Mouse (Mus musculus): Measurements from ENCODE around the gene Ywhag. TPM values are rescaled to one million over a fixed set of nuclear protein-coding genes. Genes with fewer than 3 reads are reported as not detected.

Ywhag gene
- polyA plus RNA-seq, 1 experiment, result 54.0 TPM

DNA sequence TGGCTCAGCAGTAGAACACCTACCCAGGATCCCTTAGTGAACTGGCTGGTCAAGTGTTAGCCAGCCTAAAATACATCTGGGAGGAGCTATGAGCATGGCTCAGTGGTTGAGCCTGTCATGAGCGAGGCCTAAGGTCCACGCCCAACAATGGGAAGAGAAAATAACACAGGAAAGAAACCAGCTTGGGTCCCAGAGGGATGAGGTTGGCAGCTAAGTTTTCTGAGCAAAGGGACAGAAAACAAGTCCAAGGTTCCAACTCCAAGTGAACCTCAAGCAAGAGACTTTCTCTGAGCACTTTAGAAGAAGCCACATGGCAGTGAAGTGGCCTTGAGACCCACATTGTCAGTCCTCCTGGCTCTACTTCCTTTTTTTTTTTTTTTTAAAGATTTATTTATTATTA is 17.2 kb upstream of the Ywhag start:
- DNase-seq (ENCODE audit: low spot score), result no peak

DNA sequence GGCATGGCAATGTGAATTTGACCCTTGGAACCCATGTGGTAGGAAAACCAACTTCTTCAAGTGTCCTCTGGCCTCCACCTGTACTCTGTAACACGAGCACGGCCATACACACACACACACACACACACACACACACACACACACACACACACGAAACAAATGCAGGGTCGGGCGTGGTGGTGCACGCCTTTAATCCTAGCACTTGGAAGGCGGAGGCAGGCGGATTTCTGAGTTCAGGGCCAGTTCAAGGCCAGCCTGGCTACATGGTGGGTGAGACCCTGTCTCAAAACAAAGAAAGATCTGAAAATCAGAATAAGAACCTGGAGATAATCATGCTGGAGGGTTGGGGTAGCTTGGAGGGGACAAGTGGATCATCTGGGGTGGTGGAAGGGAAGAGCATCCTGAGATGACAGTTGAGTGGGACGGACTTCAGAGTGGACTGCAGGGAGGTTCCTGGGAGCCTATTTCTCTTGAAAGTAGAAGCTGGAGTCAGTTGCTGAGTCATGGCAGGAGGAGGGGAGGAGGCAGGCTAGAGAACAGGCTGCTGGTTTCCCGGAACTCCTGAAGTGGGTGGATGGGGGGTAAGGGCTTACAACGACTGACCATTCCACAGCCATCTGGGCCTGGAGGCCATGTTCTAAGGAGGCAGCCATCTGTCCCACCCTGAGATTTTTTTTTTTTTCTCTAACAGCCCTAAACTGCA is 16.4 kb upstream of the Ywhag start:
- no peak for DNase-seq (ENCODE audit: low spot score)

DNA sequence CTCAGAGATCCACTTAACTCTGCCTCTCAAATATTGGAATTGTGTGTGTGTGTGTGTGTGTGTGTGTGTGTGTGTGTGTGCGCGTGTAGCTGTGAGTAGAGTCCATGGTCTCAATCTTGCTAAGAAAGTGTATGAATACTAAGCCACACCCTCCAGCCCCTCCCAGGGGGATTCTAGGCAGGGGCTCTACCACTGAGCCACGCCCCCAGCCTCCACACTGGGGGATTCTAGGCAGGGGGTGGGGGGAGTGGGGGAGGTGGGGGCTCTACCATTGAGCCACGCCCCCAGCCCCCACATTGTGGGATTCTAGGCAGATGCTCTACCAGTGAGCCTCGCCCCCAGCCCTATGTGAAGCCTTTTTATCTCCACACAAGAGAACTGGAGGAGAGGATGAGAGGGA is 12.2 kb upstream of the Ywhag start:
- no peak for DNase-seq (ENCODE audit: low spot score)

DNA sequence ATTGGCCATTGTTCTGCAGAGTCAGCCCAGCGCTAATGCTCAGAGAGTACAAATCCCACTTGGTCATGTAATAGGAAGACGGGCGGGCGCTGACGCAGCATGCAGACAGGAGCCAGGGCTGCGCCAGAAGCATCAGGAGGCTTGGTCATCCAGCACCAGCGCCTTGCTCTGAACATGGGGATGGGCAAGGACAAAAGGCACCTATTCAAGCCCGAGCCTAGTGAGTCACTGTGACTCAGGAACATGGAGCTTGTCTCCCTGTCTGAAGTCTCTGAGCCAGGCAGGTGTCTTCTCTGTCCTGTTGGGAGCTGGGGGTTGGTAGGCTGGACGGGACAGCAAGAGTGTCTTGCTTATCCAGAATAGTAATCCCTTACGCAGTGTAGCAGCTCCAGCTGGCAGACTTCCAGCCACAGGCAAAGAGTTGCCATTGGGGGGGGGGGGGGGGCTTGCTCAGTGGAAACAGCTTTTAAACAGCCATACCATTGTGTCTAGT is 11.5 kb upstream of the Ywhag start:
- DNase-seq (ENCODE audit: low spot score), result no peak

DNA sequence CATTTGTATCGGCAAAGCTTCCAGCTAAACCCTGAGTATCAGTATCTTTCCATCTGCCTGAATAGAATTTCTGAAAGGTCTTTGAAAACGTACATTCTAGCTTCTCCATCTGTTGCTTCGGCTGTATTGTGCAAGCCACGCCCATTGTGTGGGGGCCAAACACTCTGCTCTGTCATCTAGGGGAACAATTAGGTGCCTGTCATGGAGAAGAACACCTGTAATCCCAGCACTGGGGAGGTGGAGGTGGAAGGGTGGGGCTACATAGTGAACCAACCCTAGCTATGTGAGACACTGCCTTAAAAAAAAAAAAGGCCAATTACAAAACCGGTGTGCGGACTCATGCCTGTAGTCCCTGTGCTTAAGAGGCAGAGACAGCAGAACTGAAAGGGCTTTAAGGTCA is 8.3 kb upstream of the Ywhag start:
- no peak for DNase-seq (ENCODE audit: low spot score)

DNA sequence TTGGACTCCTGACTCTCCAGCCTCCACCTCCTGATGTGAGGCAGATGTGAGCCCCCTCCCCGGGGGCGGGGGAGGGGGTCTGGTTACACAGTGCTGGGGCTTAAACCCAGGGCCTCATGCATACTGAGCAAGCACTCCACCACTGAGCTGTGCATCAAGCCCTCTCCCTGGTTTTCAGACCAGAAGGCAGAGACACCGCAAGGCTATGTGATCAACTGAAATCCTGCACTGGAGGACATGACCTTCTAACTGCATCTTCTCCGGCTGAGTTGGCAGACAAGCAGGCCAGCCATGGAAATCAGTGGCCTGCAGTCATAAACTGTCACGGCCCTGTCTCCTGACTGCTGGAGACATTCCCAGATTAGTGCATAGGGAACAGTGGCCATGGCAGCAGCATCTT is 6.2 kb upstream of the Ywhag start:
- DNase-seq (ENCODE audit: low spot score), result no peak

DNA sequence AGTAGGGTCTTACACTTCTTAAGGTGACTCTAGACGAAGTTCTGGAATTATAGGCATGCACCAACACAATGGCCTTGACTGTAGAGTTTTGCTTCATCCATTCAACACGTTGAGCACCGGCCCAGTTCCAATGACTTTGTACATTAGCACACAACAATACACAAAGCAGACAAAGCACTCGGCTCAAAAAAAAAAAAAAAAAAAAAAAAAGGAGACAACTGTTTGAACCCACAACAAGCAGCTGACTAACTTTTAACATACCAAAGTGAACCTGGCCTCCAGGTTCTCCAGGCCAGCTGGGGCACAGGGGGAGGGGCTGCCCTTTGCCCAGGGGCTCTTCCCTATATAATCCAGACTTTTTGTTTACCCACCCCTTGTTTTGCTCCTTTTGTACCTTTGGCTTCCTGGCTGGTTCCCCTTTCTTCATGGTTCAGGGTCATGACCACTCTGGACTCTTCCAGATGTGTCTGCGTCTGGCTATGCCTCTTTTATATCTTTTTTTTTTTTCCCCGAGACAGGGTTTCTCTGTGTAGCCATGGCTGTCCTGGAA is 1.3 kb upstream of the Ywhag start:
- DNase-seq (ENCODE audit: low spot score), result no peak

DNA sequence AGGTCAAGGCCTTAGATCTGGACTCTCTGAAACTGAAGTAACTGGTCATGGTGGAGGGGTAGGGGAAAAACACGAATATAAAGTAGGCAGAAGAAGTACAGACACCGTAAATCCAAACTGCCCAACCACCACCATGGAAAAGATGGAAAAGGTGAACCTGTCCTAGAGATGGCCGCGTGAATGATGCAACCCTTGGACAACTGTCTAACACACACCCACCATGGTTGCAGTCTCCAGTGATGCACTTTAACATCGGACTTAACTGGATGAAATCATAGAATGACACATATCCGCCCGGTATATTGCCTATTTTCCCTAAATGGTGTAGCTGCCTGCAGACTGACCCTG is 734 bp upstream of the Ywhag start:
- DNase-seq (ENCODE audit: low spot score), result no peak

DNA sequence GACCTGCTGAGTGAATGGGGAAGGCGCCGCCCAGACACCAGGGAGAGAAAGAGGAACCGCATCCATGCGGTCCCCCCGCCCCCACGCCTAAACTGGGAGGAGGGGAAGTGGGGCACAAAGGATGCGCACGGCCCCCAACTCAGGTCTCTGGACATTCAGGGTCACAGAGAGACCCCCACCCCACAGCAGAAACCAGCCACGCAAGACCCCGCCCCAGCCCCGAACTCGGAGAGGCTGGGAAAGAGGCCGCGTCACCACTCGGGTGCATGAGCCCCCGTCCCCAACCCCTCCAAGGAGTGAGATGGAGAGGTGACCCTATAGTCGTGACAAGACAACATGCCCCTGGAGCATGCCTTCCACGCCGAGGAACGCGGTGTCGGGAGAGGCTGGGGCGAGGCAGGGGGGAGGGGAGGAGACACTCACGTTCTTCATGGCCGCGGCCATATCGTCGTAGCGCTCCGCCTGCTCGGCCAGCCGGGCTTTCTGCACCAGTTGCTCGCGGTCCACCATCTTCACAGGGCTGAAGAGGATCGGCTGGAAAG is 445 bp downstream of the Ywhag start:
- no peak for DNase-seq (ENCODE audit: low spot score)

DNA sequence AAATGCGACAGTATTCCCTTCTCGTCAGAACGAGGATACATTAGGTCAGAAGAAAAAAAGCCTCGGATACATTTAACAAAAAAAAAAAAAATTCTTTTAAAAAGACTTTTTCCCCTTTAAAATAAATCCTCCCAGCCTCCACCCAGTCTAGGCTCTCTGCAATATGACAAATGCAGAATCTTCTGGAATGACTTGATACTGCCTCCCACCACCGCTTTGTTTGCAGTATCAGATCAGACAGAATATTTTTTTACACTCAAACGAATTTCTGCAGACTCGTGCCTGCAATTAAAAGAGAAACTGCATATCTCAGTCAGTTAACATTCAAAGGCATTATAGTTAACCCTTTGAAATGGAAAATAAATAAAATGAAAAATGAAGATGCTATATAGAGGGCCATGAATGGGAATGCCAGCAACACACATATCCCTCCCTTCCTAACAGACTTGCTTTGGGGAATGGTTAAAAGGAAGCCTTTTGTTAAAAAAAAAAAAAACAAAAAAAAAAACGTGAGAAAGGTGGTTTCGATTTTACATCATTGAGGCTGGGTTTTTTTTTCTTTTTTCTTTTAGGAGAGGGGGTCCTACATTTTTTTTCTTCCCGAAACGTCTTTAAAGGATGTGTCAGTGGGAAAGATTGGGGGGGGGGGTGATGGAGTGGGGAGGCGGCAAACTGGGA is 1.1 kb downstream of the Ywhag start:
- no peak for DNase-seq (ENCODE audit: low spot score)

DNA sequence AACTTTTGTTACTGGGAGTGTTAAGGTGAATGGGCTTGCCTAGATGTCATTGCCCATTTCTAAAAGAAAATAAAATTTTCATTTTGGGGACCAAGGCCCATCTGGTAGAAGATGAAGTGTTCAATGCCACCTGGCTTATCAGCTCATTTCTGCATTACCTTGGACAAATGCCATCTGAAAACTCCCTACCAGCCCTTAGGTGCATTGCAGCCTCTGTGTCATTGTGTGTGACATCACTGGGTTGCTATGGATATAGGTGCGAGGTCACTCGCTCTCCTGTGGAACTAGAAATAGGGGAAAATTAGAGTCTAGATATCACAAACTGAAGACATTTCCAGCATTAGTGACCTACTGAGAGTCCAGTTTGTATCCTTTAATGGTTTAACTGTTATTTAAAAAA is 2.1 kb downstream of the Ywhag start:
- no peak for DNase-seq (ENCODE audit: low spot score)

DNA sequence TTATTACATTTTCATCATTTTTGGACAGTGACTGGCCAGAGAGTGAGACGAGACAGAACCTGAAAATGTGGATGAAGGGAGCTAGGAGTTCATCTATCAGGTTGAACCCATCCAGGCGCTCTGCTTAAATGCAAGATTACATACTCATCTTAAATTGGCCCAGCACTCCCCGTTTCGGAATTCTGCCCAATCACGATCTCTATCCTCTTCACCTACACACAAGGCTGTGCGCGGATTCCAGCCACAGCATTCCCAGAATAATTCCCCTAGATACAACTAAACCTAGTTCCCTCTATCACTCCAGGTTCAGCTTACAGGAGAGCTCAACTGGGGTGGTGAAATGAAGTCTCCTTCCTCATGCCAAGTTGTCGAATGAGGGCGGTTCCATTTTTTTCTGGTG is 2.9 kb downstream of the Ywhag start:
- DNase-seq (ENCODE audit: low spot score), result no peak

DNA sequence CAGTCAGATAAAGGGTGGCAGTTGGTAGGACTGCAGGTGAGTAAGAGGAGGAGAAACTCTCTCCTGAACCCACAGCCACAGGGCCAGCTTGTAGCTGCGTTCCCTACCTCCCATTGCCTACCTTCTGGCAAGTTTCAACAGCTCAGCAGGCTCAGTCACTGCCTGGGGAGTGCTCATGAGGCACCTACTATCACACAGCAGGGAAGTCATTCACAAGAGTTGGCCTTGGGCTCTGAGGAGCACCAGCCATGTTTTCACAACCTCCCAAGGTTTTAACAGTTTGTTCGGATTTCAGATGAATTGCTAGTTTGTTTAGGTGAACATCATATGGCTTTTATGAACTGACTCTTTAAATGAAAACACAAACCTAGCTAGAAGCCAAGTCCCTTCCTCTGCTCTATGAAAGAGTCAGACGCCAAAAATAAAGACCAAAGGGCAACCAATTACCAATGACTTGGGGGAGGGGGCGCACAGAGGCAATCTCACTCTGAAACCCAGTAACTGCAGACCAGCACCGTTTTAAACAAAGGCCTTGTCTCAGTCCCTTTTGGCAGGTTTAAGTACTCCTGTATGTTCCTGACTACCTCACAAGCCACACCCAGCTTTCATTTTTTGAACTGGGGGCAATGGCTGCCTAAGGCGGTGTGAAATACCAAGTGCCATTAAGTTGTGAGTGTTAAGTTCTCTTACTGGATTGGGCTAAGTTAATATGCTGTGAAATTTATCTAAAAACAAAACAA is 4.6 kb downstream of the Ywhag start:
- no peak for DNase-seq (ENCODE audit: low spot score)

DNA sequence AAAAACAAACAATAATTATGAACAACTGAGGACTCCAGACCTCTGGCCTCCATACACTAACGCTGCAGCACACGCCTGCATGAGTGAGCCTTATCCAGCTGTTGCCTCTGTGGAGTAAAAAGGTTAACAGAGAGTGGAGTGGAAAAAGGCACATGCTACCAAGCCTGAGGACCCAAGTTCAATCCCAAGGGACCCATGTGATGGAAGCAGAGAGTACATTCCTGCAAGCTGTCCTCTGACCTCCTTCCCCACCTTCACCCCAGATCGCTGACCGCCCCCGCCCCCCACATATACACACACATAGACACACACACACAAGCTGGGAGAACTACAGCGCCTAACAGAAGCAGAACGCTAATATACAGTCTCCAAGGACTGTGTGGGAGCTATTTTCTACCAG is 10.5 kb downstream of the Ywhag start:
- DNase-seq (ENCODE audit: low spot score), result no peak

DNA sequence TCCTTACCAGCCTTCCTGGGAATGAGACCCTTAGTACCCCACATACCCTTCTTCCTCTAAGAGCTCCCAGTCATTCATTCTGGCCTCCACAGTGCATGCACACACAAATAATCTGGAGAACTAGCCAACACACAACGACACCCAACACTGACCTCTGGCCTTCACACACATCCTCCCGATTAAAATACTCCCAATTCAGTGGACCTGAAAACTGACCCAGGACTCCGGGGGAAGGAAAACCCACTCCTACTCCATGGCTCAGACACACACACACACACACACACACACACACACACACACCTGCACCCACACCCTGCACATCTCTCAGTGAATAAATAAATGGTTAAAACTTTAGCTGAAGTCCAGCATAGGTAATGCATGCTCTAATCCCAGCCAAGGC is 14.5 kb downstream of the Ywhag start:
- no peak for DNase-seq (ENCODE audit: low spot score)

DNA sequence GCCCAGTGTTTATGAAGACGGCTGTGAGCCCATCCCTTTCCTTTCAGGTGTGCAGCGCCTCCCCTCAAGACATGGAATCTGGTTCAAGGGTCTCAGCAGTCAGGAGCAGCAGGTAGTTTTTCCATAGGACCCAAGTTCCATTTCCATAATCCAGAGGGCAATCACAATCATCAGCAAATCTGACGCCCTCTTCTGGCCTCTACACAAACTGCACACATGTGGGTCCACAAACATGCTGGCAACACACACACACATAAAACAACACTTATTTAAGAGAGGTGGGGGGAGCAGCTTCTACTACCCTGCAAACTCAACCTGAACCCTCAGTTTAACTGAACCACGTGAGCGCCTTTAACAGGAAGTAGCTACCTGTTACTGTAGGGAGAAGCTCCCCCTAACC is 15.8 kb downstream of the Ywhag start:
- DNase-seq (ENCODE audit: low spot score), result no peak

DNA sequence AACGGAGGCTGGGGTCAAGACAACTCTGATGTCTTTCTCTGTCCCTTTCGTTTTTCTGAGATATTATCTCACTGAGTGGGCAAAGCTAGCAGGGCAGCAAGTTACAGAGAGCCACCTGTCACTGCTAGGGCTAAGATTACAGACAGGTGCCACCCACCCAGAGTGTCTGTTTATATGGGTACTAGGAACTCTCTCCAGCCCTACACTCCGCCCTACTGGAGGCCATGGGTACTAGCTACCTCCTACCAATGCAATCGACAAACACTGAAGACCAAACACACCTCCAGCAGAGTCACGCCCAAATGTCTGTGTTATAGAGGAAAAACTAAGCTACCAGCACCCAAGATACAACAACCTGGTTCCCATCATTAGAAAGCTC is 16.4 kb downstream of the Ywhag start:
- no peak for DNase-seq (ENCODE audit: low spot score)

DNA sequence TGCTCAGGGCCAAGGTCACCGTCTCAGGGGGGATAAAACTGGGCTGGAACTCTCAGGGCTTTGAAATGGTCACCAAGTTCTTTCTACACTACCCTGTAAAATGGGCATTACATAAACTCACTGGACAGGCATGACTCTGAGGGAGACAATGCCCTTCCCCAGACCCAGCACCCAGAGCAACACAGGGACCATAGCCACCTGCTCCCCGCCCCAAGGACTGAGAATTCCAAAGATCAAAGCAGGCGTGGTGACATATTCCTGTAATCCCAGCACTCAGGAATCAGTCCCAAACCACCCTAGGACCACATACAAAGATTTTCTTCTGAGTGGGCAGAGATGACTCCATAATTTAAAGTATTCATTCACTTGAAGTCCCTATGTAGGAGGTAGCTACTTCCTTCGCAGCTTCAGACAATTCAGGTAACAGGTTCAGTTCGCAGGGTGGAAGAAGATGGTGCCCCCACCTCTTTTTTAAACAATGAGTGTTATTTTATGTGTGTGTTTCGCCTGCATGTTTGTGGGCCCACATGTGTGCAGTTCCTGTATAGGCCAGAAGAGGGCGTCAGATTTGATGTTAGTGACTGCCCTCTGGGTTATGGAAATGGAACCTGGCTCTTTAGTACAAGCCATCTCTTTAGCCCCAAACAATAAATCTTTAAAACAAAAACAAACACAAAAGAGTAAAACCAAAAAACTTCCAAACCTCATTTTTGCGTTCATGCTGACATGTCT is 16.9 kb downstream of the Ywhag start:
- DNase-seq (ENCODE audit: low spot score), result no peak

DNA sequence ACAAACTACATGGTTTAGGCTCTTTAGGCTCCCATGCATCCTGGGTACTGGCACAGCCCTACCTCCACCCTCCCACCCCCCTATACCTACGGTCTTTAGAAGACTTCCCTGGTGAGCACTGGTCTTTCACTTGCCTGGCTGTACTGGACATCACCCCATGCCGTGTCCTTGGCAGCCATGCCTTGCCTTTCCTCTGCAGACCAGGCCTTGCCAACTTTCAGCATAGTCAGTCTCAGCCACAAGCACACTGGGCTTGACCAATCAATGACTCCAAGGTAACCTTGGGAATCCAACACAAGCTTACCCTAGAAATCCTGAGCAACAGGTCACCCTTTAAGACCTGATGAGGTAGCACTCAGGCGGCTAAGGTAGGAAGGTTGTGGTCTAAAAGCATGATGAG is 17.8 kb downstream of the Ywhag start:
- no peak for DNase-seq (ENCODE audit: low spot score)

DNA sequence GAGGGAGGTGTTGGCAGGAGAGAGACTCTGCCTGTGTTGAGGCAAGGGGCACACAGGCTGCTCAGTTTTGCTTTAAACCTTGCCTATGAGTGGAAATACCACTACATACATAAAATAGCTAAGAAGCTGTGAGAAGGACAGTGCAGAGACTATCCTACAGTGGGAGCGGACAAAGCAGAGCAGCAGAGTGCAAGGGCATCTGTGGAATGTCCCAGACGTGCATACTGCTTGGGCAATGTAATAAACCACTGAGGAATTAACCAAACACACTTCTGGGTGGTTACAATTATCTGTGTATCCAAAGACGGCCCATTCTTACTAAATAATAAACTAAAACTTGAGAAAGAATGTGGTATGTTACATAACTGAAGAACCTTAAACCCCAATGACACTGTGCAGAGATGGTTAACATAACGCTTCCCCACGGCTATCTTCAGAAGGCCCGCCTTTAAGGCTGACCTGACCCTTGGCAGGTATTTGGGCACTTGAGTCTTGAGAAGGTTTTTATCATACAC is 18.3 kb downstream of the Ywhag start:
- no peak for DNase-seq (ENCODE audit: low spot score)

DNA sequence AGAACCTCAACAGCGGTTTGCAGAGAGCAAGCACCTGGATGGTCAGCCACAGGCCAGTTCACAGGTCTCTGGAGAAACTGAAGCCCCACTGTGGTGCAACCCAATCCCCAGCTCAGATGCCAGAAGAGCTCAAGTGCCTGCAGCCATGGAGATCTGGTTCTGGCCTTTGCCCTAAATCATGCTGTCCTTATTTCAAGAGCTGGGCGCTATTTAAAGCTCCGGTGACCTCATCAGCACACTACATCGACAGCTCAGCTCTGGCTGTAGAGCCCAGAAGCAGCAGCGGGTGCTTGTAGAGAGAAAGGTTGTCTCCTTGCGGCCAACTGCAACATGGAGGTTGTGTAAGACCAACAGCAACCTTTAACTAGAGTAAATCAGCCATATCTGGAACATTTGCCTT is 20.3 kb downstream of the Ywhag start:
- no peak for DNase-seq (ENCODE audit: low spot score)

DNA sequence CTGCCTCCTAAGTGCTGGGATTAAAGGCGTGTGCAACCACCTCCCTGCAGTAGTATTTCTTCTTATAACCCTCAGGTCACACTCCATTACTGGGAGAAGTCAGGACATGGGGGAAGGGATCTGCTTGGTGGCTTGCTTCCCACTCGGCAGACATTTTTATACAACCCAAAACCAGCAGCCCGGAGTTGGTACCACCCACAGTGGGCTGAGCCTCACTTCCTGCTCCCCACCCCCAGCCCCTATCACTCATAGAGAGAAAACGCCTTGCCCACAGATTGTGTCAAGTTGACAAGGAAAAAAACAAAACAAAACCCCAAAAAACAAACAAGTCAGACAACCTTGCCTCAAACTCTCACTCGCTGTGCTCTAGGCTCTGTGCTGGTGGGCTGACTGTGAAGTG is 21.2 kb downstream of the Ywhag start:
- DNase-seq (ENCODE audit: low spot score), result no peak
